Mouse (Mus musculus) embryonic facial prominence, embryonic 11.5 days (tissue): ENCODE results near the gene Dchs2. TPM values are rescaled to one million over a fixed set of nuclear protein-coding genes. Genes with fewer than 3 reads are reported as not detected.

Experiments
- polyA plus RNA-seq: library from polyadenylated mRNA; unstranded; fragments of >200 nt; fragmentation: Nextera tagmentation; extraction: Ambion mirVana; gene quantifications from 2 replicates; pipeline ENCODE4 v1.2.1, GENCODE M21; 2014

The Dchs2 gene
- polyA plus RNA-seq, 1 experiment from 2014 or later, result 0.11 TPM

Other genes with a start within 250 kb of the Dchs2 start
- gene Lrat, start 224.0 kb upstream of the Dchs2 start, polyA plus RNA-seq, result not detected in 2 replicates
- 0.43 TPM in 1 of 2 replicates, not detected in the other for gene Fgg, start 120.2 kb upstream of the Dchs2 start, polyA plus RNA-seq
- gene Fga, start 101.9 kb upstream of the Dchs2 start, polyA plus RNA-seq, result 0.10 TPM in 1 of 2 replicates, not detected in the other
- 0.08 and 0.14 TPM in 2 replicates for gene Fgb, start 78.1 kb upstream of the Dchs2 start, polyA plus RNA-seq
- 141 TPM in 2 replicates for gene Plrg1, start 72.4 kb upstream of the Dchs2 start, polyA plus RNA-seq